In genomic region chr13:103225217-103225894, GRCm38 (mm10) we compare ENCODE assay signal across 13 mouse cellular contexts.
A peak's percentile ranks its signal among the peaks of the same experiment; 100 is the strongest.
DNase-seq lines count a peak whose midpoint lies in the region; ATAC-seq and TF ChIP-seq lines count a peak whose summit lies in the region.
"Had no signal": no experiment of that assay in that cellular context is flagged by ENCODE, and none has a peak within 500 bp of the region (broad histone marks: within the 10 kb centered on the region; RNA-seq: fewer than 3 reads in every experiment).

No protein-coding gene starts in this region.

- 51% methylated on average over 11 of the region's 11 CpGs for WGBS in heart, adult 2 months
- WGBS in heart, embryonic 11.5 days (ENCODE audit: insufficient replicate concordance) = 57% methylated on average over 11 of the region's 11 CpGs
- WGBS in hindbrain, postnatal 0 days = 38% methylated on average over 11 of the region's 11 CpGs

- DNase-seq in heart, adult 2 months = no peak
- DNase-seq in testis, postnatal 10 days (ENCODE audit: low spot score) = no peak
- no peak for DNase-seq in hindbrain, postnatal 0 days (ENCODE audit: low spot score)
- DNase-seq in right cerebral cortex, postnatal 10 days (ENCODE audit: low spot score in 2 of 2) = no peak
- DNase-seq in left cerebral cortex, postnatal 14 days (ENCODE audit: low spot score in 2 of 2) = no peak
- DNase-seq: liver; thymus, postnatal 25 days had no signal

- H3K4me1 ChIP-seq in heart, adult 2 months (ENCODE audit: control insufficient read depth, insufficient read depth, low read length) = peaks cover 7% of the 10 kb centered on the region
- peaks cover 6% of the 10 kb centered on the region for H3K4me1 ChIP-seq in heart, embryonic 11.5 days (ENCODE audit: control insufficient read depth, insufficient read depth, low read length)
- no peaks in the 10 kb centered on the region for H3K4me1 ChIP-seq in testis, adult 2 months (ENCODE audit: control insufficient read depth, insufficient read depth, low read length)
- no peaks in the 10 kb centered on the region for H3K4me1 ChIP-seq in hindbrain, postnatal 0 days (ENCODE audit: insufficient read depth, low read length)

- H3K4me2 ChIP-seq in heart, embryonic 11.5 days = no peak overlapping the region
- H3K4me2 ChIP-seq in hindbrain, postnatal 0 days (ENCODE audit: low read depth, low read length) = peak overlapping the region; percentile 8; the same call in 1 of the 2 replicates
- H3K4me2 ChIP-seq: heart, embryonic 13.5 days; neural tube, embryonic 13.5 days had no signal

- no peak for TF ChIP-seq EP300 in heart, adult 2 months (IDR thresholded peaks at IDR 0.05; ENCODE audit: insufficient read depth, low read depth, low read length)

- peaks cover 2% of the 10 kb centered on the region; the same call in 1 of the 2 replicates for H3K79me2 ChIP-seq in heart, adult 2 months (replicated peaks; ENCODE audit: control insufficient read depth, insufficient read depth, low read length)

- TF ChIP-seq CTCF in heart, adult 2 months (IDR thresholded peaks at IDR 0.05) = no peak
- TF ChIP-seq CTCF in testis, adult 2 months (IDR thresholded peaks at IDR 0.05; ENCODE audit: control insufficient read depth, insufficient read depth, insufficient replicate concordance, low read depth, low read length) = no peak
- no peak for TF ChIP-seq CTCF in hindbrain, postnatal 0 days (IDR thresholded peaks at IDR 0.05; ENCODE audit: low read depth)

- H3K9me3 ChIP-seq in heart, embryonic 11.5 days (replicated peaks; ENCODE audit: control insufficient read depth, low read length) = no peaks in the 10 kb centered on the region
- H3K9me3 ChIP-seq in hindbrain, postnatal 0 days (ENCODE audit: low read length) = no peaks in the 10 kb centered on the region
- H3K9me3 ChIP-seq: G1E; heart, embryonic 13.5 days; neural tube, embryonic 13.5 days had no signal

- no peaks in the 10 kb centered on the region; the same call in 1 of the 2 replicates for H3K27me3 ChIP-seq in heart, adult 2 months (ENCODE audit: control insufficient read depth, insufficient read depth, low read length)
- H3K27me3 ChIP-seq in heart, embryonic 11.5 days (ENCODE audit: control insufficient read depth, insufficient read depth, low read length) = no peaks in the 10 kb centered on the region
- no peaks in the 10 kb centered on the region for H3K27me3 ChIP-seq in testis, adult 2 months (ENCODE audit: control insufficient read depth, insufficient read depth, low read length)
- H3K27me3 ChIP-seq in hindbrain, postnatal 0 days (ENCODE audit: insufficient read depth, low read length) = no peaks in the 10 kb centered on the region
- H3K27me3 ChIP-seq: heart, embryonic 13.5 days; neural tube, embryonic 13.5 days had no signal

- peak overlapping the region; percentile 17; the same call in 1 of the 2 replicates for H3K27ac ChIP-seq in heart, adult 2 months
- no peak overlapping the region for H3K27ac ChIP-seq in heart, embryonic 11.5 days (ENCODE audit: low read depth, low read length)
- H3K27ac ChIP-seq in testis, adult 2 months (ENCODE audit: control insufficient read depth, insufficient read depth, low read depth, low read length) = peak overlapping the region; percentile 65
- no peak overlapping the region for H3K27ac ChIP-seq in hindbrain, postnatal 0 days
- H3K27ac ChIP-seq: heart, embryonic 13.5 days; macrophage had no signal

- no peak overlapping the region for H3K4me3 ChIP-seq in heart, adult 2 months
- no peak overlapping the region for H3K4me3 ChIP-seq in heart, embryonic 11.5 days (ENCODE audit: low read depth, low read length)
- no peak overlapping the region for H3K4me3 ChIP-seq in testis, adult 2 months (ENCODE audit: control insufficient read depth, low read depth, low read length)
- no peak overlapping the region for H3K4me3 ChIP-seq in hindbrain, postnatal 0 days (ENCODE audit: low read length)
- H3K4me3 ChIP-seq: heart, embryonic 13.5 days; neural tube, embryonic 13.5 days had no signal

- intact Hi-C loops in heart, adult 2 months (cut with DNase I) = no loop called here
- intact Hi-C loops in left cerebral cortex, postnatal 14 days (cut with DNase I) = no loop called here

- no peak overlapping the region for H3K9ac ChIP-seq in heart, adult 2 months (ENCODE audit: low read depth, low read length)
- no peak overlapping the region for H3K9ac ChIP-seq in heart, embryonic 11.5 days (ENCODE audit: low read depth, low read length)
- H3K9ac ChIP-seq in hindbrain, postnatal 0 days (replicated peaks; ENCODE audit: low read length) = no peak overlapping the region
- H3K9ac ChIP-seq: heart, embryonic 13.5 days; neural tube, embryonic 13.5 days had no signal

- TF ChIP-seq POLR2A in heart, adult 2 months (IDR thresholded peaks at IDR 0.05; ENCODE audit: insufficient read depth, low read depth, low read length) = no peak
- TF ChIP-seq POLR2A in testis, adult 2 months (IDR thresholded peaks at IDR 0.05; ENCODE audit: control insufficient read depth, low read depth, low read length) = no peak

- H3K36me3 ChIP-seq in heart, adult 2 months (ENCODE audit: control insufficient read depth, insufficient read depth, low read length) = no peaks in the 10 kb centered on the region
- H3K36me3 ChIP-seq in heart, embryonic 11.5 days (ENCODE audit: control insufficient read depth, insufficient read depth, low read length) = no peaks in the 10 kb centered on the region
- no peaks in the 10 kb centered on the region for H3K36me3 ChIP-seq in testis, adult 2 months (ENCODE audit: control insufficient read depth, insufficient read depth, low read length)
- H3K36me3 ChIP-seq in hindbrain, postnatal 0 days (ENCODE audit: insufficient read depth, low read length) = no peaks in the 10 kb centered on the region
- H3K36me3 ChIP-seq: G1E; heart, embryonic 13.5 days; neural tube, embryonic 13.5 days had no signal

- ATAC-seq in heart, embryonic 11.5 days (replicated peaks; ENCODE audit: insufficient number of reproducible peaks, low FRiP score, low TSS enrichment) = no peak
- peak; percentile 47; the same call in 1 of the 2 replicates for ATAC-seq in hindbrain, postnatal 0 days

Comparison
In these comparisons a context has a peak if more than half of its experiments do, and no peak if none do; other contexts are left out.
1. H3K27ac ChIP-seq: peak in heart, adult 2 months (single experiment) and testis, adult 2 months (single experiment); none in heart, embryonic 11.5 days (single experiment) and hindbrain, postnatal 0 days (single experiment).